Mouse (Mus musculus): ENCODE measurements around the gene Efcab11.

DNA sequence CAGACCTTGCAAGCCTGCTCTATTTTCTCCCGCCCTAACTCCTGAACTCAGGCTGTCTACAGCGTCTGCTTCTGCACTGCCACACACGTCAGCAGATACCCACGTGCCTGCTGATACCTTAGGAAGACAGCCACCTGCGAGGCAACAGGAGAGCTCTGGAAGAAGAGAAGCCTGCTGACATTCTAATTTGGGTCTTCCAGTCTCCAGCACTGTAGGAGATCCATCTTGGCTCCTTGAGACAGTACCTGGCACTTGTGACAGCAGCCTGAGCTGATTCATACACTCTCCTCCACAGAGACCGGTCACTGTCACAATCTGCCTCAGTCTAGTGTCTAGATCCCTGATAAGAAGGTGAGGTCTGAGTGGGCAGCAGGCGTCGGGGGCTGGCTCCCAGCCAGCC is 182.0 kb downstream of the Efcab11 start:
- TF ChIP-seq POLR2A (IDR thresholded peaks at IDR 0.05; ENCODE audit: low read depth, low read length) (no peak), USF1 (IDR thresholded peaks at IDR 0.05; ENCODE audit: low read depth, low read length) (no peak), ETS1 (conservative IDR thresholded peaks at IDR 0.05; ENCODE audit: low read depth, low read length) (no peak), ZC3H11A (IDR thresholded peaks at IDR 0.05; ENCODE audit: low read depth, low read length) (no peak), CTCF (conservative IDR thresholded peaks at IDR 0.05 in 1 of 2, IDR thresholded peaks at IDR 0.05 in 1 of 2; ENCODE audit: low read depth in 2 of 2, low read length in 2 of 2) (no peak), UBTF (IDR thresholded peaks at IDR 0.05; ENCODE audit: low read depth, low read length) (no peak), TCF12 (IDR thresholded peaks at IDR 0.05; ENCODE audit: low read depth, low read length) (no peak), NELFE (IDR thresholded peaks at IDR 0.05; ENCODE audit: low read depth, low read length) (no peak), MAZ (IDR thresholded peaks at IDR 0.05; ENCODE audit: low read depth, low read length) (no peak), NRF1 (IDR thresholded peaks at IDR 0.05; ENCODE audit: low read depth, low read length) (no peak), PAX5 (IDR thresholded peaks at IDR 0.05; ENCODE audit: low read length) (no peak), JUN (IDR thresholded peaks at IDR 0.05; ENCODE audit: insufficient read depth, low read depth, low read length) (no peak), E2F4 (IDR thresholded peaks at IDR 0.05; ENCODE audit: insufficient replicate concordance, low read depth, low read length) (no peak)
